Mouse (Mus musculus): ENCODE results near the gene Grk6. TPM values are rescaled to one million over a fixed set of nuclear protein-coding genes. Genes with fewer than 3 reads are reported as not detected.

Gene Grk6
- total and polyA plus RNA-seq, 3 experiments = 83.2 to 96.7 TPM; not detected in 1

- Histone ChIP-seq H3K27me3 (ENCODE audit: control insufficient read depth in 1 of 2, insufficient read depth in 2 of 2, low read length in 2 of 2) (no peaks in the 10 kb centered on the region), H3K79me2 (ENCODE audit: control insufficient read depth, insufficient read depth, low read length, poor library complexity) (peaks cover 31% of the 10 kb centered on the region), H3K4me1 (ENCODE audit: control insufficient read depth in 1 of 2, insufficient read depth in 2 of 2, low read length in 2 of 2) (peaks cover 7 to 31% of the 10 kb centered on the region in 2 experiments), H3K9ac (ENCODE audit: control insufficient read depth, low read depth, low read length, poor library complexity, severe bottlenecking) (peak overlapping the region; percentile 57), H3K9me3 (replicated peaks; ENCODE audit: insufficient read depth, low read length) (no peaks in the 10 kb centered on the region), H3K4me3 (ENCODE audit: control insufficient read depth in 1 of 2, insufficient read depth in 1 of 2, low read depth in 2 of 2, low read length in 2 of 2) (peak overlapping the region; percentile 55 to 68), H3K36me3 (ENCODE audit: control insufficient read depth in 1 of 2, insufficient read depth in 2 of 2, low read length in 2 of 2) (peaks cover 0 to 18% of the 10 kb centered on the region in 2 experiments; a peak in 2 of 4 replicates), H3K27ac (ENCODE audit: control insufficient read depth, low read depth, low read length) (peak overlapping the region; percentile 47)
- no peak for DNase-seq (ENCODE audit: low read depth, low spot score)
- TF ChIP-seq POLR2AphosphoS2 (IDR thresholded peaks at IDR 0.05; ENCODE audit: low read length) (no peak), USF2 (IDR thresholded peaks at IDR 0.05; ENCODE audit: borderline replicate concordance in 1 of 2, insufficient read depth in 1 of 2, low read depth in 1 of 2, low read length in 2 of 2) (no peak), POLR2AphosphoS5 (IDR thresholded peaks at IDR 0.05; ENCODE audit: borderline replicate concordance, low read depth, low read length) (no peak), E2F4 (IDR thresholded peaks at IDR 0.05; ENCODE audit: borderline replicate concordance, low read depth, low read length) (no peak)
Observed at GRCm38 (mm10) chr13:55443799-55444285, 1.0 kb upstream of the Grk6 start.

GRCm38 (mm10) chr13:55444286-55444936, 461 bp upstream of the Grk6 start:
- peak overlapping the region; percentile 84 for H3K27ac ChIP-seq (ENCODE audit: control insufficient read depth, low read depth, low read length)
- DNase-seq (ENCODE audit: low read depth, low spot score) = peak; percentile 91
- H3K79me2 ChIP-seq (ENCODE audit: control insufficient read depth, insufficient read depth, low read length, poor library complexity) = peaks cover 32% of the 10 kb centered on the region
- H3K9me3 ChIP-seq (replicated peaks; ENCODE audit: insufficient read depth, low read length) = no peaks in the 10 kb centered on the region
- H3K9ac ChIP-seq (ENCODE audit: control insufficient read depth, low read depth, low read length, poor library complexity, severe bottlenecking) = peak overlapping the region; percentile 64
- peak overlapping the region; percentile 55 to 68 for H3K4me3 ChIP-seq (ENCODE audit: control insufficient read depth in 1 of 2, insufficient read depth in 1 of 2, low read depth in 2 of 2, low read length in 2 of 2)
- TF ChIP-seq RCOR1 (IDR thresholded peaks at IDR 0.05; ENCODE audit: low read depth, low read length) (no peak), POLR2AphosphoS5 (IDR thresholded peaks at IDR 0.05; ENCODE audit: borderline replicate concordance, low read depth, low read length) (no peak), E2F4 (IDR thresholded peaks at IDR 0.05; ENCODE audit: borderline replicate concordance, low read depth, low read length) (no peak), UBTF (IDR thresholded peaks at IDR 0.05; ENCODE audit: borderline replicate concordance, insufficient read depth, low read depth, low read length) (no peak), TBP (IDR thresholded peaks at IDR 0.05; ENCODE audit: low read depth, low read length) (peak; percentile 71), EP300 (IDR thresholded peaks at IDR 0.05; ENCODE audit: low read depth in 1 of 2, low read length in 2 of 2) (no peak), RAD21 (IDR thresholded peaks at IDR 0.05; ENCODE audit: low read depth, low read length) (no peak), CTCF (IDR thresholded peaks at IDR 0.05 in 2 of 3, conservative IDR thresholded peaks at IDR 0.05 in 1 of 3; ENCODE audit: control insufficient read depth in 1 of 3, insufficient read depth in 1 of 3, low read depth in 2 of 3, low read length in 3 of 3, poor library complexity in 1 of 3, severe bottlenecking in 1 of 3) (no peak), ELF1 (IDR thresholded peaks at IDR 0.05; ENCODE audit: low read depth, low read length) (peak; percentile 59; the same call in 1 of the 2 replicates), MAFK (IDR thresholded peaks at IDR 0.05; ENCODE audit: borderline replicate concordance, low read depth, low read length) (no peak), MXI1 (IDR thresholded peaks at IDR 0.05; ENCODE audit: low read depth, low read length) (peak; percentile 80), BHLHE40 (IDR thresholded peaks at IDR 0.05; ENCODE audit: borderline replicate concordance, low read depth, low read length) (no peak), NRF1 (IDR thresholded peaks at IDR 0.05; ENCODE audit: insufficient read depth, low read depth, low read length, poor library complexity, severe bottlenecking) (no peak), HCFC1 (IDR thresholded peaks at IDR 0.05; ENCODE audit: low read depth, low read length) (peak; percentile 18), USF2 (IDR thresholded peaks at IDR 0.05; ENCODE audit: borderline replicate concordance in 1 of 2, insufficient read depth in 1 of 2, low read depth in 1 of 2, low read length in 2 of 2) (no peak), SIN3A (IDR thresholded peaks at IDR 0.05; ENCODE audit: low read length) (peak; percentile 75), GATA1 (IDR thresholded peaks at IDR 0.05; ENCODE audit: low read depth, low read length) (no peak), MYC (IDR thresholded peaks at IDR 0.05; ENCODE audit: low read depth, low read length) (no peak), POLR2AphosphoS2 (IDR thresholded peaks at IDR 0.05; ENCODE audit: low read length) (peak; percentile 16; the same call in 1 of the 2 replicates), POLR2A (IDR thresholded peaks at IDR 0.05; ENCODE audit: control insufficient read depth in 1 of 2, insufficient read depth in 1 of 2, low read depth in 1 of 2, low read length in 2 of 2, poor library complexity in 1 of 2) (peak; percentile 32 to 66; a peak in 2 of 4 replicates), MAX (IDR thresholded peaks at IDR 0.05; ENCODE audit: low read length) (peak; percentile 44), CHD1 (IDR thresholded peaks at IDR 0.05; ENCODE audit: low read depth, low read length) (no peak), ETS1 (IDR thresholded peaks at IDR 0.05; ENCODE audit: low read depth, low read length) (0 out of 2 replicates have a peak, but pooled peaks have one; percentile 32), MEF2A (IDR thresholded peaks at IDR 0.05; ENCODE audit: extremely low read depth, insufficient replicate concordance, low read depth, low read length, poor library complexity, severe bottlenecking) (no peak), NELFE (IDR thresholded peaks at IDR 0.05; ENCODE audit: low read depth, low read length) (peak; percentile 49), CHD2 (IDR thresholded peaks at IDR 0.05; ENCODE audit: low read length) (no peak)
- peaks cover 0 to 18% of the 10 kb centered on the region in 2 experiments; a peak in 2 of 4 replicates for H3K36me3 ChIP-seq (ENCODE audit: control insufficient read depth in 1 of 2, insufficient read depth in 2 of 2, low read length in 2 of 2)
- no peaks in the 10 kb centered on the region for H3K27me3 ChIP-seq (ENCODE audit: control insufficient read depth in 1 of 2, insufficient read depth in 2 of 2, low read length in 2 of 2)
- H3K4me1 ChIP-seq (ENCODE audit: control insufficient read depth in 1 of 2, insufficient read depth in 2 of 2, low read length in 2 of 2) = peaks cover 7 to 31% of the 10 kb centered on the region in 2 experiments
